Mouse (Mus musculus) left cerebral cortex, postnatal 14 days (tissue): ENCODE data around the gene Fam216a. TPM values are rescaled to one million over a fixed set of nuclear protein-coding genes. Genes with fewer than 3 reads are reported as not detected.

Experiments
- DNase-seq, 2 experiments: peaks; one replicate each; pipeline ENCODE4 v3.0.0; 2021 to 2022; ENCODE audit warnings: low spot score in 2 of 2, mixed read lengths in 1 of 2
- intact Hi-C: fragments of 180-260 bp; cut with DNase I; formaldehyde crosslinking; loops from one replicate; pipeline ENCODE4 v1.15.1; 2025
- total RNA-seq, 2 experiments: library from RNA; stranded (reverse); gene quantifications; 2 replicates each; pipeline ENCODE4 v1.2.3; 2021

The Fam216a gene
- total RNA-seq, 2 experiments from 2014 or later: 74.2 to 77.6 TPM

DNA sequence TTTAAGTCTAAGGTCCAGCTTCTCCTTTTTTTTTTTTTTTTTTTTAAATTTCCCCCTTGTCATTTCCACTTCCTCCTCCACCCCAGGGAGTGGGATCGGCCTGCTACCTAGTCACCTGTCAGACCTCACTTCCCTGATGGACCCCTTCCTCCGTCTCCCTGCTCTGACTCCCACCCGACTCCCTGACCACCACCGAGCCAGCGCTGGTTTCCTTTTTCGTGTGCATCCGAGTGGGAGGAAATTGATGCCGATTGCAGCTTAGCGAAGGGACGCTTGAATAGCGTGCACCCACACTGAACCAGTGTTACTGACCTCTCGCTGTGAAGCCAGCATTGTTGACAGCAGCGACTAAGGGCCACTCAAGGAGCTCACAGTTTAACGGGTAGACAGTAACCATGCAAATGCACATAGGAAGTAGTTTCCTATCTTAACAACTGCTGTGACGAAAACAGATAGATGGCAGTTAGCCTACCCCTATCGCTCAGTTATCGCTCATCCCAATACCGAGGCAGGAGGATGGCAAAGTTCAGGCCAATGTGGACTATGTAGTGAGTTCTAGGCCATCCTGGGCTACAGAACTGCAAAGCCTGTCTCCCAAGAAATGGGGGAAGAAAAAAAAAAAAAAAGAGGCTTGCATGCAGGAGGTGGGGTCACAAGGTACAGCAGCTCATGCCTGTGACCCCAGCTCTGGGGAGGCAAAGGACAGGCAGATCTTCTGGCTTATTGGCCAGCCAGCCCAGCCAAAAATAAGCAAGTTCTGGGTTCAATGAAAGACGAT lies 20.3 kb upstream of the Fam216a start:
- intact Hi-C loops: loop anchor here (5.0 kb wide), 1 partner anchor 130 kb away; the partner anchor contains the start of gene Tctn1
- no peak for DNase-seq

DNA sequence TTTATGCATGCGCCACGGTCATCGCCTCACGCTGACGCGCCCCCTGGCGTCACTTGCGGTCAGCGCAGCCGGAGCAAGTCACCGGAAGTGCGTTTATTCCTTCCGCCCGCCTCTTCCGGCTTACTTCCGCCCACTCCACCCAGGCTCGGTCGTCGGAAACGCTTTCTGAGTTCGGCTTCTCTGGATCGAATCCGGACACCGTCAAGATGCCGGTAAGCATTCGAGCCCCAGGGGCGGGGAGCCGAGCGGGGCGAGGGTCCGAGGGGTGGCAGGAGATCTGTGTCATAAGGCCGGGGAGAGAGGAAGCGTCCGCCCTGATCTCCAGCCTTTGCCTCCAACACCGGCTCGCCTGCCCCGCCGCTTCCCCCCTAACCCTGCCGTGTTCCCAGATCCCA lies 19.6 kb upstream of the Fam216a start, which contains the start of gene Arpc3:
Arpc3 (plus strand) TSS at position 93 of the 395 bp plus-strand sequence.
- peak; percentile 93 to 95 for DNase-seq
- intact Hi-C loops: loop anchor here (5.0 kb wide), 1 partner anchor 129 kb away; the partner anchor contains the start of gene Tctn1

GRCm38 (mm10) chr5:122391178-122391785 lies 19.1 kb upstream of the Fam216a start:
- intact Hi-C loops: loop anchor here (5.0 kb wide), 1 partner anchor 129 kb away; the partner anchor contains the start of gene Tctn1
- DNase-seq: no peak

DNA sequence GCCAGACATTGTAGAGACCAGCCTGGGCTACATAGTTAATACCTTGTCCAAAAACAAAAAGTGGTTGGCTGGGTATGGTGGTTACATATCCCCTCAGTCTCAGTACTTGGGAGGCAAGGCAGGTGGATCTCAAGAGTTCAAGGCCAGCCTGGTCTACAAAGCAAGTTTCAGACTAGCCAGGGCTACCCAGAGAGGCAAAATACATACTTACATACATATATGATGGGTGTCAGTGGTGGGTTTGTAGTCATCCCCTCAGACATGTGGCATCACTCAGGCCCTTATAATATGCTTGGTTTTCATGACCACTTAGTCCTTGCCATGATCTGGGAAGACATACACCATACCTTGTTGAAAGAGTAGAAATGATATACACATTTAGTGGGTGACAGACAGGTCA lies 18.5 kb upstream of the Fam216a start:
- intact Hi-C loops: loop anchor here (5.0 kb wide), 1 partner anchor 128 kb away; the partner anchor contains the start of gene Tctn1
- DNase-seq: no peak

DNA sequence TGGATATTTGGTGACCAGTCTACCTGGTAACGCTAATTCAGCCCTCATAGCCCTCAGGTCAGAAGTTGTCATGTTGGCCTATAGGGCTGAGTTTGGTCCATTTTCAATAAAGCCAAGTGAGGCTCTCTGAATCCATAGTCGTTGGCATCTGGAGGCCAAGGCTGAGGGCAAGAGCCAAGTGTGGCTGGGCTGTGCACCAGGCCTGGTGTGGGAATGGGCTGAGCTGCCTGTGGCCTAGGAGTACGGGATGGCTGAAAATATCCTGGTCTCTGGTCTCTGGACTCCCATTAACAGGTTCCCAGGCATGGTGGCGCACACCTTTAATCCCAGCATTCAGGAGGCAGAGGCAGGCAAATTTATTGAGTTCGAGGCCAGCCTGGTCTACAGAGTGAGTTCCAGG lies 17.8 kb upstream of the Fam216a start:
- intact Hi-C loops: loop anchor here (5.0 kb wide), 1 partner anchor 128 kb away; the partner anchor contains the start of gene Tctn1
- DNase-seq: no peak

DNA sequence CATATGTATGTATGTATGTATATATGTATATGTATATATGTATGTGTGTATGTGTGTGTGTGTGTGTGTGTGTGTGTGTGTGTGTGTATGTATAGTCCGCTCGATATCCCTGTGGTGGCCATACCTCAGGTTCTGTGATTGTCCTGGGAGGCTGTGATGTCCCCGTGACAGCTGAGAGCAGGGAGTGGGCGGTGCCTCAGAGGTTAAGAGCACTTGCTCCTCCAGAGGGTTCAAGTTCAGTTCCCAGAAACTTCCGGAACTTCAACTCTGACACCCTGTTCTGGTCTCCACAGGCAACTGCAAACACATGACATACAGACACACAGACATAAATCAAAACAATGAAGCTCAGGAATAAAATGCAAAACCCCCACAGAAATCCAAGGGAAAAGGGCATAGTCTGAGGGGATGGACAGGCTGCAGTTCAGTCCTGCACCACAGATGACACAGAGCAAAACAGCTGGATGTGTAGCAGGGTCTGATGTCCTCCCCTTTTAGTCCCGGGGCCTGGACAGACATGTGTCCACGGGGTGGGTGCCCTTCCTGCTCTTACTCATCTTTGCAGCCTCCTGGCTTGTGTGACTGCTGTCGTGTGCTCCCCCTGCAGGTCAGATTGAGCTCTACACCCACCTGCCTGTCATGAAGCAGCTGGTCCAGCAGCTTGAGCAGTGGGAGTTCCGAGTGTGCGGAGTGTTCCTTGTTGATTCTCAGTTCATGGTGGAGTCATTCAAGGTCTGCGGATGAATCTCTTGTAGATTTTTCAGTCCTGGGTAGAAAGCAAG lies 7.4 kb upstream of the Fam216a start:
- intact Hi-C loops: no loop called here
- peak; percentile 83 to 95 for DNase-seq

GRCm38 (mm10) chr5:122378171-122378570 lies 6.0 kb upstream of the Fam216a start:
- no peak for DNase-seq

DNA sequence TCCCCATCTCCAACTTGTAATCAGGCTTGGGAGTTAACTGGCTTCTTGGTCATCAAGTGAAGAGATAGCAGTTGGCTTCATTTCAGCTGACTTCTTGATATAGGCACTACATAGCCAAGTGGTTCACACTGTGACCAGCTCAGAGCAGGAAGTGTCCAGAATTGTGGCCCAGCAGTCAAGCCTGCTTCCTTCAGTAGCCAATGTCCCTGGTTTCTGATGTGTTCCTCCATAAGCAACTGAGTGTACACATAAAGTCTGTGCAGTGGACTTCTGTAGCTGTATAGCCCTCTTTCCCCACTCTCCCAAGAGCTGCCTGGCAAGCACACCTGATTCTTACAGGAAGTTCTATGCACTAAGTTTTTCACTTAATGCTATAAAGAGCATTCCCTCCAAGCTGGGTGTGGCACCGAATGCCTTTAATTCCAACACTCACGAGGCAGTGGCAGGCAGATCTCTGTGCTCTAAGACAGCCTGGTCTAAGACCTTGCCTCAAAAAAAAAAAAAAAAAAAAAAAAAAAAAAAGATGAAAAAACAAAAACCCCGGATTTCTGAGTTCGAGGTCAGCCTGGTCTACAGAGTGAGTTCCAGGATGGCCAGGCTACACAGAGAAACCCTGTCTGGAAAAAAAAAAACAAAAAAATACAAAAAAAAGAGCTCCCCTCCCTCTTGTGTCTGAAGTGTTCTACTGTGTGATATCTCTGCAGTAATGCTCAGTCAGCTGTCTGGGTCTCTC lies 5.1 kb upstream of the Fam216a start:
- no peak for DNase-seq
- intact Hi-C loops: no loop called here

More at GRCm38 (mm10) chr5:122378171-122378570, 6.0 kb upstream of the Fam216a start:
- intact Hi-C loops: no loop called here

DNA sequence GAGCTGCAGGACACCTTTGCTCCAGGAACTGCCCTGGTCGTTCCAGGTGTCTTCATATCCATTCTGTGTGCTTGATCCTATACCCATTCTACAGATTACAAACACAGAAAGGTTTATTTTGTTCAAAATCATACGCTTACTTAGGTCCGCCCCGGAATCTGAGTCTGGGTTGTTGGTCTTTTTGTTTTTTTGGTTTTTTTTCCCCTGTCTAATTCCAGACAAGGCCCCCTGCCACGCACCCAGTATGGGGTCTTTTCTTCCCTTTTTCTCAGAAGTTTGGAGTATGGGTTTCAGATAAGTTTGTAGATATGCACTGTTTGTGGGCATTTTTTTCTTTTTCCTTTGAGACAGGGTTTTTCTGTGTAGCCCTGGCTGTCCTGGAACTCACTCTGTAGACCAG lies 714 bp upstream of the Fam216a start:
- no peak for DNase-seq
- intact Hi-C loops: no loop called here

GRCm38 (mm10) chr5:122371591-122372191 lies 473 bp downstream of the Fam216a start, which contains the start of gene Gpn3:
Gene Gpn3 (plus strand): TSS chr5:122371876.
- intact Hi-C loops: no loop called here
- DNase-seq: no peak

GRCm38 (mm10) chr5:122354492-122355067 lies 17.6 kb downstream of the Fam216a start:
- intact Hi-C loops: no loop called here
- peak in 1 of 2 experiments; percentile 35 for DNase-seq

DNA sequence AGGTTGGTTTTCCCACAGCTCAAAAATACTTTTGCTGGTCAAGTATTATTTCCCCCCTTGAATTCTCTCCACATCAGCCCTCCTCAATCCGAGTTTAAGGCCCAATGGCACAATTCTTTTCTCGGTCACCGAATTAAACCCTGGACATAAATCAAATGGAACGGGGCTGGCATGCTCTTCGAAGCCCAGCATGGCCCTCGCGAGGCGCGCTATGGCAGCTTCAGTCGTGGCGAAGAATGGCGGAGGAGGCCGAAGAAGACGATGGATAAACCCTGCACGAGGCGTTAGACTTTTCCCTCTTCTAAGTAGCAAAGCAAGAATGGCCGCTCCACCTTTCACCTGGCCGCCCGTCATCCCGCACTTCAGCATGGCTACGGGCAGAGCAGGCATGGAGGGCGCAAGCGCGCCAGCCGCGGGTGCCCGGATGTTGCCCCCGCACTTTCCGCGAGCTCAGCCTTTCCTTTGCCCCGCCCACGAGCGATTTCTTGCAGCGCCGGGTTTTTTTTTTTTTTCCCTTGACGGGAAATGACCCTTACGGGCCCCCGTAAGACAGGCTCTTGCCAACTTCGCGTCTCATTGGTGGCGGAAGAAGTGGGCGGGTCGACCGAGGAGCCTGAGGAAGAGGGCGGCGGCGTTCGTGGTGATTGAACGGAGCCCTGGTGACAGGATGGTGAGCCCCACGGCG lies 18.2 kb downstream of the Fam216a start, which contains the start of the genes Rad9b and Vps29:
Rad9b (minus strand) TSS at position 427 of the 685 bp plus-strand sequence.
Vps29 (plus strand) TSS at position 563 of the 685 bp plus-strand sequence.
- peak; percentile 98 to 99 for DNase-seq
- intact Hi-C loops: no loop called here

DNA sequence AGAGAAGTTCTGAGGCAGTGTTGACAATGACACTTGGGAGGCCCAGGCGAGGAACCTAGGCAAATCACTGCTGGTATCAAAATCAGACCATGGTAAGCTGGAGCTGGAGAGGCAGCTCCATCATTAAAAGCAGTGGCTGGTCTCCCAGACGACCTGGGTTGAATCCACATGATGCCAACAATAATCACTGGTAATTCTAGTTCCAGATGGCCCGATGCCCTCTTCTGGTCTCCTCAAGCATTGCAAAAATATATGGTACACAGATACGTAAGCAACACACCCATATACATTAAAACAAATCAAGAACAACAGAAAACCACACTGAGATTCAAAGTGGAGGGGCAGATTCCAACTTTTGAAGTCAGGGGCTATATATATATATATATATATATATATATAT lies 26.4 kb downstream of the Fam216a start:
- intact Hi-C loops: loop anchor here (2.0 kb wide), 2 partner anchors 77 to 217 kb away; no protein-coding TSS in a partner anchor
- DNase-seq: no peak

- intact Hi-C loops: loop anchor here (2.0 kb wide), 2 partner anchors 75 to 215 kb away; no protein-coding TSS in a partner anchor
- peak in 1 of 2 experiments; percentile 79 for DNase-seq
These were observed 27.9 kb downstream of the Fam216a start for GRCm38 (mm10) chr5:122344260-122344659.

GRCm38 (mm10) chr5:122343768-122344167 lies 28.4 kb downstream of the Fam216a start:
- no peak for DNase-seq
- intact Hi-C loops: loop anchor here (2.0 kb wide), 2 partner anchors 75 to 215 kb away; no protein-coding TSS in a partner anchor

GRCm38 (mm10) chr5:122342874-122343273 lies 29.3 kb downstream of the Fam216a start:
- intact Hi-C loops: no loop called here
- no peak for DNase-seq
